Mouse (Mus musculus) thymus, adult 2 months (tissue): ENCODE results near the gene S100a16. TPM values are rescaled to one million over a fixed set of nuclear protein-coding genes. Genes with fewer than 3 reads are reported as not detected.

Experiments
- DNase-seq: peaks from one replicate; pipeline ENCODE4 v3.0.0; 2021
- H3K27ac ChIP-seq: fragments of 200-500 bp; 2 replicates; pipeline ENCODE4 v1.5.1; 2012; ENCODE audit warnings: low read length, control low read depth; ENCODE audit not compliant: control insufficient read depth, insufficient read depth
- H3K27me3 ChIP-seq: fragments of 200-500 bp; 2 replicates; pipeline ENCODE4 v1.6.1; 2012; ENCODE audit warnings: mild to moderate bottlenecking, low read length, moderate library complexity, mixed read lengths; ENCODE audit not compliant: control insufficient read depth, insufficient read depth
- H3K36me3 ChIP-seq: fragments of 200-500 bp; 2 replicates; pipeline ENCODE4 v1.6.1; 2012; ENCODE audit warnings: mild to moderate bottlenecking, low read length, moderate library complexity; ENCODE audit not compliant: control insufficient read depth, insufficient read depth
- H3K4me1 ChIP-seq: fragments of 200-500 bp; replicated peaks from 2 replicates; pipeline ENCODE4 v1.6.1; 2012; ENCODE audit warnings: low read length; ENCODE audit not compliant: control insufficient read depth, insufficient read depth
- H3K4me3 ChIP-seq: fragments of 200-500 bp; 2 replicates; pipeline ENCODE4 v1.5.1; 2012; ENCODE audit warnings: mild to moderate bottlenecking, low read length, control low read depth, moderate library complexity; ENCODE audit not compliant: control insufficient read depth, insufficient read depth
- CTCF ChIP-seq: fragments of 200-500 bp; IDR thresholded peaks from 2 replicates; pipeline ENCODE4 v1.5.1; 2012; ENCODE audit warnings: mild to moderate bottlenecking, control low read depth, low read length, moderate library complexity, borderline replicate concordance; ENCODE audit not compliant: control insufficient read depth, poor library complexity, insufficient read depth; ENCODE audit errors: extremely low read depth
- POLR2A ChIP-seq: fragments of 200-500 bp; IDR thresholded peaks from 2 replicates; pipeline ENCODE4 v1.6.1; 2012; ENCODE audit warnings: mild to moderate bottlenecking, low read length, control low read depth, moderate library complexity; ENCODE audit not compliant: control insufficient read depth, poor library complexity, insufficient read depth; ENCODE audit errors: extremely low read depth
- WGBS: fragments of 180-500 bp; shearing (Covaris S2); methylation state at CpG from one replicate; pipeline ENCODE4 v1.1.7; 2018; 5-methylcytosine and 5-hydroxymethylcytosine counted together
- polyA plus RNA-seq: library from polyadenylated mRNA; depleted of rRNA; stranded (reverse); fragments of >200 nt; gene quantifications from 2 replicates; pipeline ENCODE4 v1.2.3, GENCODE M21; 2012; rRNA removed

The S100a16 gene
- polyA plus RNA-seq, 1 experiment = 69.6 TPM

DNA sequence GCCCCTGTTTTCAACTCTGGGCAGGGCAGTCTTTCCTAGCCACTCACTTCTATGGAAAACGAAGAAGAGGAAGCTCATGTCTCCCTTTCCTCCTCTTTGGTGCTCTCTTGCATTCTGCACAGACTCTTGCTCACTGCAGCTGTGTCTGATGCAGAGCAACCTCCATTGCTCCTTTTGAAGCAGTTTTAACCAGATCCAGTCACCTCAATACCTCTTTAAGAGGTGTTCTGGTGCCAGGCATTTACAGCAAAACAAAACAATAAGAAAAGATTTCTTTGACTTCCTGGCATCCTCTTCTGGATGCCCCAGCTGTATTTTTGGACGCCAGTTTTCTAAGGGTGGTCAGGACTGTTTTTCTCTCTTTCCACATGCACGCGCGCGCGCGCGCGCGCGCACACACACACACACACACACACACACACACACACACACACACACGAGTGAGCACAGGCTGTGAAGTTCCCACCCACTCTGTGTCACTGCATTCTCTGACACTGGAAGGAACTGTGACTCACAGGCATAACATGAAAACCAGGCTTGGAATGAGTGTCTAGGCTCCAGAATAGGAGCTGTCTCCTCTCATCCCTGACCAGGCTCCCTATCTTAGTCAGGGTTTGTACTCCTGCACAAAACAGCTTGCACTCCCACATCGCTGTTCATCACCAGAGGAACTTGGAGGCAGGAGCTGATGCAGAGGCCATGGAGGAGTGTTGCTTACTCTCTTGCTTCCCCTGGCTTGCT, 50.5 kb downstream of the S100a16 start:
- H3K27ac ChIP-seq = peak overlapping the region; percentile 93
- peaks cover 39% of the 10 kb centered on the region for H3K4me1 ChIP-seq
- WGBS = 71% methylated on average over 14 of the region's 14 CpGs
- no peaks in the 10 kb centered on the region for H3K27me3 ChIP-seq
- no peaks in the 10 kb centered on the region for H3K36me3 ChIP-seq
- DNase-seq = no peak
- TF ChIP-seq CTCF = no peak
- no peak for TF ChIP-seq POLR2A
- H3K4me3 ChIP-seq = no peak overlapping the region

DNA sequence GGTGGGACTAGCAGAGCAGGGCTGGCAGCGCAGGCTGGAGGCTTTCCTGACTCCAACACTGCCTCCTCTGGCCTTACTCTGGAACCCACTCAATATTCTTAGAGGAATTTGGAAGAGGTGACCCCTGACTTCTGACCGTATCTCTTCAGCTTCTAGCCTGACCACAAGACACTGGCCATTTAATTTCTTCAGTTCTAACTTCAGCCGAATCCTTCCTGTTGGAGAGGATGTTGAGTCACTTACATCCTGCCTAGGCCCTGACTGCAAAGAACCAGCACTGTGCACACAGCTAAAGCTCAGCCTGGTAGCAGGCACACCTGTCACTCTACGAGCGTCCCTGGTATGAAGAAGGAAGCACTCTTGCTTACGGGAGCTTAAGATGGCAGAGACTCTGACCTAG, 52.3 kb downstream of the S100a16 start:
- Histone ChIP-seq H3K27me3 (no peaks in the 10 kb centered on the region), H3K27ac (peak overlapping the region; percentile 56), H3K4me1 (peaks cover 39% of the 10 kb centered on the region), H3K4me3 (no peak overlapping the region), H3K36me3 (no peaks in the 10 kb centered on the region)
- peak; percentile 43 for DNase-seq
- WGBS = 22% methylated on average over 6 of the region's 6 CpGs
- TF ChIP-seq CTCF = no peak

DNA sequence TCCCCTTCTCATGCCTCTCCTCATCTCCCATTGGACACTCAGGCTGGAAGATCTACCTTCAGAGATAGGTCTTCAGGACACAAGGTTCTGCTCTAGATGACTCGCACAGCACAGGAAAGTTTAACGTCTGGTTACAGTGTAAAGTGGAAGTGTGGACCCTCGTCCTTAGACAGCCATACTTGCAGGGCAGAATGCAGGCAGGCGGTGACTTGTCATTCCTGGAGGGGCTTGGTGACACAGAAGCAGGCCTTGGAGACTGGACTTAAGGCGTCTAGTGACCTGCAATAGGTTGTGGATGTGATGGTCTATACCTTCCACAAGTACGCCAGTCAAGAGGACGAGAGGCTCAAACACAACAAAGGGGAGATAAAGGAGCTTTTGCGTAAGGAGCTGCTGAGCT, 52.9 kb downstream of the S100a16 start, which contains the start of gene S100a2:
Gene S100a2, plus strand, starts transcription at position 301 of the 400 bp plus-strand sequence.
- no peaks in the 10 kb centered on the region for H3K36me3 ChIP-seq
- TF ChIP-seq CTCF (no peak), POLR2A (no peak)
- 92% methylated on average over 8 of the region's 8 CpGs for WGBS
- DNase-seq = no peak
- H3K27me3 ChIP-seq = no peaks in the 10 kb centered on the region
- peaks cover 39% of the 10 kb centered on the region for H3K4me1 ChIP-seq
- H3K27ac ChIP-seq = peak within 1 kb of the TSS; percentile 56
- H3K4me3 ChIP-seq = no peak within 1 kb of the TSS

Other genes starting within 250 kb of the S100a16 start
- 69.8 and 77.6 TPM in 2 replicates for gene Gatad2b, start 244.1 kb upstream of the S100a16 start, polyA plus RNA-seq
- 15.0 and 21.2 TPM in 2 replicates for gene Slc27a3, start 147.3 kb upstream of the S100a16 start, polyA plus RNA-seq
- 46.2 and 47.4 TPM in 2 replicates for gene Ints3, start 103.6 kb upstream of the S100a16 start, polyA plus RNA-seq
- 9.2 and 11.4 TPM in 2 replicates for gene Npr1, start 71.4 kb upstream of the S100a16 start, polyA plus RNA-seq
- 50.1 and 50.8 TPM in 2 replicates for gene Ilf2, start 61.1 kb upstream of the S100a16 start, polyA plus RNA-seq
- gene Snapin, start 46.2 kb upstream of the S100a16 start, polyA plus RNA-seq = 20.8 and 27.8 TPM in 2 replicates
- gene Chtop, start 27.8 kb upstream of the S100a16 start, polyA plus RNA-seq = 91.0 and 94.5 TPM in 2 replicates
- 54.7 and 122 TPM in 2 replicates for gene S100a1, start 22.9 kb upstream of the S100a16 start, polyA plus RNA-seq
- 59.1 and 83.0 TPM in 2 replicates for gene S100a13, start 22.8 kb upstream of the S100a16 start, polyA plus RNA-seq
- 8.7 and 11.3 TPM in 2 replicates for gene S100a14, start 10.4 kb upstream of the S100a16 start, polyA plus RNA-seq
- gene S100a3, start 23.3 kb downstream of the S100a16 start, polyA plus RNA-seq = 7.4 and 14.0 TPM in 2 replicates
- not detected in 2 replicates for gene S100a2, start 53.0 kb downstream of the S100a16 start, polyA plus RNA-seq
- gene Gm42674, start 64.7 kb downstream of the S100a16 start, polyA plus RNA-seq = not detected in 2 replicates
- gene S100a4, start 66.5 kb downstream of the S100a16 start, polyA plus RNA-seq = 31.0 and 51.8 TPM in 2 replicates
- not detected in 2 replicates for gene S100a5, start 71.3 kb downstream of the S100a16 start, polyA plus RNA-seq
- 62.7 and 96.8 TPM in 2 replicates for gene S100a6, start 75.6 kb downstream of the S100a16 start, polyA plus RNA-seq
- 0.32 and 0.42 TPM in 2 replicates for gene S100a7a, start 116.8 kb downstream of the S100a16 start, polyA plus RNA-seq
- gene S100a8, start 131.7 kb downstream of the S100a16 start, polyA plus RNA-seq = 13.3 and 13.8 TPM in 2 replicates
- 13.6 and 14.4 TPM in 2 replicates for gene S100a9, start 158.5 kb downstream of the S100a16 start, polyA plus RNA-seq
- 1.1 and 1.6 TPM in 2 replicates for gene Pglyrp4, start 189.7 kb downstream of the S100a16 start, polyA plus RNA-seq
- gene Gm5849, start 240.6 kb downstream of the S100a16 start, polyA plus RNA-seq = not detected in 2 replicates